Mouse (Mus musculus): ENCODE results near the gene Gnb1l.

- TF ChIP-seq ZC3H11A (IDR thresholded peaks at IDR 0.05; ENCODE audit: borderline replicate concordance, low read depth, low read length) (no peak), HCFC1 (IDR thresholded peaks at IDR 0.05; ENCODE audit: borderline replicate concordance, insufficient read depth, low read length) (no peak)
Measured at GRCm38 (mm10) chr16:18471381-18471955, 27.0 kb upstream of the Gnb1l start.
